Mouse (Mus musculus) MEL (cell line): Measurements from ENCODE around the gene Hist1h1c. TPM values are rescaled to one million over a fixed set of nuclear protein-coding genes. Genes with fewer than 3 reads are reported as not detected.
"Not testable (repeated sequence)": the region's sequence is repeated elsewhere in the genome, so short reads cannot be mapped to it uniquely, and the experiment has no call there.

ENCODE experiments used
- DNase-seq: peaks from one replicate; pipeline ENCODE4 v3.0.0; 2011; ENCODE audit warnings: low read depth, low spot score
- H3K27ac ChIP-seq: 2 replicates; pipeline ENCODE4 v1.5.1; 2012; ENCODE audit warnings: low read depth, mild to moderate bottlenecking, control low read depth, low read length, moderate library complexity; ENCODE audit not compliant: control insufficient read depth
- H3K27me3 ChIP-seq, 2 experiments: fragments of 150-350 bp in 1 of 2; sonication (generic) in 1 of 2; 2 replicates each; pipeline ENCODE4 v1.6.1; 2012; ENCODE audit warnings: low read length in 2 of 2, mild to moderate bottlenecking in 2 of 2, improper control_type of control experiment in 1 of 2, moderate library complexity in 1 of 2; ENCODE audit not compliant: insufficient read depth in 2 of 2, control insufficient read depth in 1 of 2
- H3K36me3 ChIP-seq, 2 experiments: 2 replicates each; pipeline ENCODE4 v1.6.1; 2012 to 2014; ENCODE audit warnings: low read length in 2 of 2, improper control_type of control experiment in 1 of 2, inconsistent platforms in 1 of 2, mild to moderate bottlenecking in 1 of 2; ENCODE audit not compliant: insufficient read depth in 2 of 2, control insufficient read depth in 1 of 2
- H3K4me1 ChIP-seq, 2 experiments: fragments of 150-350 bp in 1 of 2; sonication (generic) in 1 of 2; 2 replicates each; pipeline ENCODE4 v1.6.1; 2012; ENCODE audit warnings: low read length in 2 of 2, improper control_type of control experiment in 1 of 2, mild to moderate bottlenecking in 1 of 2; ENCODE audit not compliant: insufficient read depth in 2 of 2, control insufficient read depth in 1 of 2
- H3K4me3 ChIP-seq, 2 experiments: fragments of 150-350 bp in 1 of 2; sonication (generic) in 1 of 2; 2 replicates each; pipeline ENCODE4 v1.5.1; 2012; ENCODE audit warnings: low read depth in 2 of 2, low read length in 2 of 2, mild to moderate bottlenecking in 2 of 2, moderate library complexity in 2 of 2, control low read depth in 1 of 2, improper control_type of control experiment in 1 of 2; ENCODE audit not compliant: control insufficient read depth in 1 of 2, insufficient read depth in 1 of 2
- H3K79me2 ChIP-seq: 2 replicates; pipeline ENCODE4 v1.6.1; 2012; ENCODE audit warnings: mild to moderate bottlenecking, low read length, moderate library complexity; ENCODE audit not compliant: control insufficient read depth, poor library complexity, insufficient read depth
- H3K9ac ChIP-seq: 2 replicates; pipeline ENCODE4 v1.6.1; 2012; ENCODE audit warnings: low read depth, mild to moderate bottlenecking, control low read depth, low read length, moderate library complexity; ENCODE audit not compliant: control insufficient read depth, poor library complexity, severe bottlenecking
- H3K9me3 ChIP-seq: fragments of 150-350 bp; sonication (generic); replicated peaks from 2 replicates; pipeline ENCODE4 v1.6.1; 2012; ENCODE audit warnings: mild to moderate bottlenecking, low read length, improper control_type of control experiment, moderate library complexity; ENCODE audit not compliant: insufficient read depth
- CHD2 ChIP-seq: IDR thresholded peaks from 2 replicates; pipeline ENCODE4 v1.6.1; 2011; ENCODE audit warnings: low read length, improper control_type of control experiment
- CTCF ChIP-seq, 3 experiments: IDR thresholded peaks in 2 of 3; conservative IDR thresholded peaks in 1 of 3; 2 replicates each; pipeline ENCODE4 v1.5.1; 2011 to 2012; ENCODE audit warnings: low read length in 3 of 3, low read depth in 2 of 3, mild to moderate bottlenecking in 2 of 3, improper control_type of control experiment in 1 of 3, inconsistent platforms in 1 of 3, mixed read lengths in 1 of 3, moderate library complexity in 1 of 3; ENCODE audit not compliant: control insufficient read depth in 1 of 3, insufficient read depth in 1 of 3, poor library complexity in 1 of 3, severe bottlenecking in 1 of 3
- GABPA ChIP-seq: IDR thresholded peaks from 2 replicates; pipeline ENCODE4 v1.6.1; 2012; ENCODE audit warnings: low read depth, mild to moderate bottlenecking, inconsistent platforms, low read length, improper control_type of control experiment, moderate library complexity
- GATA1 ChIP-seq: IDR thresholded peaks from 2 replicates; pipeline ENCODE4 v1.6.1; 2011; ENCODE audit warnings: low read depth, low read length, improper control_type of control experiment
- MAFK ChIP-seq: IDR thresholded peaks from 2 replicates; pipeline ENCODE4 v1.6.1; 2011; ENCODE audit warnings: low read depth, mild to moderate bottlenecking, low read length, improper control_type of control experiment, borderline replicate concordance
- MAZ ChIP-seq: IDR thresholded peaks from 2 replicates; pipeline ENCODE4 v1.6.1; 2012; ENCODE audit warnings: low read depth, mild to moderate bottlenecking, inconsistent platforms, low read length, improper control_type of control experiment
- MEF2A ChIP-seq: IDR thresholded peaks from 2 replicates; pipeline ENCODE4 v1.6.1; 2014; ENCODE audit warnings: low read depth, mild to moderate bottlenecking, inconsistent platforms, low read length, improper control_type of control experiment; ENCODE audit not compliant: poor library complexity, insufficient replicate concordance, severe bottlenecking; ENCODE audit errors: extremely low read depth
- MXI1 ChIP-seq: IDR thresholded peaks from 2 replicates; pipeline ENCODE4 v1.6.1; 2011; ENCODE audit warnings: mild to moderate bottlenecking, low read depth, low read length, improper control_type of control experiment
- MYB ChIP-seq: IDR thresholded peaks from 2 replicates; pipeline ENCODE4 v1.6.1; 2011; ENCODE audit warnings: mild to moderate bottlenecking, low read depth, low read length, improper control_type of control experiment
- NELFE ChIP-seq: IDR thresholded peaks from 2 replicates; pipeline ENCODE4 v1.6.1; 2011; ENCODE audit warnings: low read depth, low read length, improper control_type of control experiment
- POLR2A ChIP-seq, 2 experiments: IDR thresholded peaks; 2 replicates each; pipeline ENCODE4 v1.6.1; 2011 to 2012; ENCODE audit warnings: low read length in 2 of 2, mild to moderate bottlenecking in 2 of 2, control low read depth in 1 of 2, improper control_type of control experiment in 1 of 2, low read depth in 1 of 2, moderate library complexity in 1 of 2; ENCODE audit not compliant: control insufficient read depth in 1 of 2, insufficient read depth in 1 of 2, poor library complexity in 1 of 2
- POLR2AphosphoS2 ChIP-seq: IDR thresholded peaks from 2 replicates; pipeline ENCODE4 v1.6.1; 2011; ENCODE audit warnings: low read length, improper control_type of control experiment
- POLR2AphosphoS5 ChIP-seq: IDR thresholded peaks from 2 replicates; pipeline ENCODE4 v1.6.1; 2012; ENCODE audit warnings: low read depth, borderline replicate concordance, mild to moderate bottlenecking, inconsistent platforms, low read length, moderate library complexity, mixed read lengths
- RAD21 ChIP-seq: IDR thresholded peaks from 2 replicates; pipeline ENCODE4 v1.6.1; 2011; ENCODE audit warnings: mild to moderate bottlenecking, low read depth, low read length, improper control_type of control experiment
- RCOR1 ChIP-seq: IDR thresholded peaks from 2 replicates; pipeline ENCODE4 v1.6.1; 2012; ENCODE audit warnings: low read depth, mild to moderate bottlenecking, inconsistent platforms, low read length, improper control_type of control experiment
- SIN3A ChIP-seq: IDR thresholded peaks from 2 replicates; pipeline ENCODE4 v1.6.1; 2012; ENCODE audit warnings: low read length, improper control_type of control experiment, inconsistent platforms
- SMC3 ChIP-seq: IDR thresholded peaks from 2 replicates; pipeline ENCODE4 v1.6.1; 2011; ENCODE audit warnings: low read depth, low read length, improper control_type of control experiment
- TAL1 ChIP-seq: IDR thresholded peaks from 2 replicates; pipeline ENCODE4 v1.6.1; 2012; ENCODE audit warnings: mild to moderate bottlenecking, inconsistent platforms, low read length, moderate library complexity, mixed read lengths
- TBP ChIP-seq: IDR thresholded peaks from 2 replicates; pipeline ENCODE4 v1.8.0; 2011; ENCODE audit warnings: low read depth, low read length, improper control_type of control experiment
- UBTF ChIP-seq: IDR thresholded peaks from 2 replicates; pipeline ENCODE4 v1.6.1; 2012; ENCODE audit warnings: low read depth, mild to moderate bottlenecking, inconsistent platforms, low read length, improper control_type of control experiment, moderate library complexity, borderline replicate concordance; ENCODE audit not compliant: insufficient read depth
- ZC3H11A ChIP-seq: IDR thresholded peaks from 2 replicates; pipeline ENCODE4 v1.6.1; 2012; ENCODE audit warnings: low read depth, mild to moderate bottlenecking, inconsistent platforms, low read length, improper control_type of control experiment
- ZNF384 ChIP-seq: IDR thresholded peaks from 2 replicates; pipeline ENCODE4 v1.6.1; 2012; ENCODE audit warnings: low read depth, mild to moderate bottlenecking, inconsistent platforms, low read length, improper control_type of control experiment
- polyA plus RNA-seq, 2 experiments: library from polyadenylated mRNA; stranded (reverse) in 1 of 2; unstranded in 1 of 2; fragments of >175 nt in 1 of 2; fragments of >200 nt in 1 of 2; gene quantifications; 2 replicates each; pipeline versions ENCODE4 v1.2.1 to v1.2.4; 2012; ENCODE audit warnings: low replicate concordance in 2 of 2, low read depth in 1 of 2; ENCODE audit not compliant: insufficient read length in 2 of 2, insufficient read depth in 1 of 2, missing spikeins in 1 of 2
- total RNA-seq: library from RNA; depleted of rRNA; stranded (reverse); fragments of 300-350 nt; gene quantifications from 2 replicates; pipeline ENCODE4 v1.2.3, GENCODE M21; 2012

The Hist1h1c gene
- total and polyA plus RNA-seq, 3 experiments: 3.8 to 348 TPM; not detected in 1

DNA sequence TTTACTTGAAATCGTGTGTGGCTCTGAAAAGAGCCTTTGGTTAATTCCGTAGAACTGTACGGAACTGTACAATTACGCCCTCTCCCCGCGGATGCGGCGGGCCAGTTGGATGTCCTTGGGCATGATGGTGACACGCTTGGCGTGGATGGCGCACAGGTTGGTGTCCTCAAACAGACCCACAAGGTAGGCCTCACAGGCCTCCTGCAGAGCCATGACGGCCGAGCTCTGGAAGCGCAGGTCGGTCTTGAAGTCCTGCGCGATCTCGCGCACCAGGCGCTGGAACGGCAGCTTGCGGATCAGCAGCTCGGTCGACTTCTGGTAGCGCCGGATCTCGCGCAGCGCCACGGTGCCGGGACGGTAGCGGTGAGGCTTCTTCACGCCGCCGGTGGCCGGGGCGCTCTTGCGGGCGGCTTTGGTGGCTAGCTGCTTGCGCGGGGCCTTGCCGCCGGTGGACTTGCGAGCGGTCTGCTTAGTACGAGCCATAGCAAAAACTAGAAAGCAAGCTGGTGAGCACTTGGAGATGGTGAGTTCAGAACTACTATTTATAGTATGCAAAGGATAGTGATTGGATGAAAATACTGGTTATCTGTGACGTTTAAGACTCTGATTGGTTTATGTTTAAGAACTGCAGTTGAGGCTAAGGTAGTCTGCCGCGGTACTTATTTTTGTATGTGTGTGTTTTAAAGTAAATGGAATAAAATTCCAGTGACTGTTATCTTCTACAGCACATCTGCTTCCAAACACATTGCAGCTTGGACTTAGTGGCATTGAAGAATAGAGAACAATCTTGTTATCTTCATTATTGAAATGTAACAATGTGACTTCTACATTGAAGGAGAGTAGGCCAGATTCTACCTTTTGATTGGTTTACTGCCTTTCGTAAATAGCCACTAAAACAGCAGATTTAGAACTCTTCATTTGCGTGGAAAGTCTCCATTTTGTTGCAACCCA, 23.5 kb downstream of the Hist1h1c start, which contains the start of gene Hist1h3a:
Gene Hist1h3a (minus strand): TSS at position 516 of the 951 bp plus-strand sequence.
- peaks cover 0 to 13% of the 10 kb centered on the region in 2 experiments; a peak in 1 of 4 replicates for H3K4me1 ChIP-seq
- not testable (repeated sequence) for H3K27me3 ChIP-seq, H3K9me3 ChIP-seq
- H3K27ac ChIP-seq: peak within 1 kb of the TSS; percentile 98
- H3K9ac ChIP-seq: peak within 1 kb of the TSS; percentile 72
- peak within 1 kb of the TSS; percentile 4 to 33 for H3K4me3 ChIP-seq
- TF ChIP-seq POLR2AphosphoS5: peak; percentile 96; the same call in 1 of the 2 replicates
- 0 out of 2 replicates have a peak, but pooled peaks have one; percentile 48 for TF ChIP-seq UBTF
- peak; percentile 98 for TF ChIP-seq POLR2A (IDR thresholded peaks at IDR 0.05; ENCODE audit: control insufficient read depth in 1 of 2, insufficient read depth in 1 of 2, low read depth in 1 of 2, low read length in 2 of 2, poor library complexity in 1 of 2)
- peak; percentile 99 for TF ChIP-seq TBP
- peak; percentile 57 for TF ChIP-seq TAL1
- TF ChIP-seq, all 39 proteins: peak for 5; not testable (repeated sequence) for 34
- peak; percentile 95 for DNase-seq
- H3K36me3 ChIP-seq: peaks cover 0 to 36% of the 10 kb centered on the region in 2 experiments; a peak in 2 of 4 replicates
- H3K79me2 ChIP-seq: not testable (repeated sequence)

DNA sequence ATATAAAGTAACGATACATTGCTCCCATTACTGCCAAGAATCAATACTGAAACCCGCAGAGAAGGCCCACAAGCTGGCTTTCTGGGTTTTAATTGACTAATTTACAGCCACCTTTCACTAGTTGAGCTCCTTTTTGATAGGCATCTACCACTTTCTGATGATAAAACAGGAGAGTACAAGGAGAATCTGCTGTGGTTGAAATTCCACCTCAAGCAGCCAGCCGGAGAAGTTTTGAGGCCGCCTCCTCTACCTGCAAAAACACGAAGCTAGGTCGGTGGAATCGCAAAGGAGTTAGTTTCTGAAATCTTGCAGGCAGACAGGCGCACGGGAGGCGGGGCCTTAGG, 24.6 kb downstream of the Hist1h1c start:
- Histone ChIP-seq H3K9ac (peak overlapping the region; percentile 72), H3K36me3 (peaks cover 0 to 35% of the 10 kb centered on the region in 2 experiments; a peak in 2 of 4 replicates), H3K4me3 (peak overlapping the region; percentile 4 to 33), H3K4me1 (peaks cover 2 to 13% of the 10 kb centered on the region in 2 experiments; a peak in 3 of 4 replicates), H3K79me2 (no peaks in the 10 kb centered on the region; the same call in 1 of the 2 replicates), H3K27ac (peak overlapping the region; percentile 98), H3K9me3 (no peaks in the 10 kb centered on the region), H3K27me3 (no peaks in the 10 kb centered on the region)
- TF ChIP-seq POLR2AphosphoS2 (no peak), GABPA (no peak), RCOR1 (no peak), GATA1 (no peak), TBP (no peak), MAFK (no peak), MAZ (no peak), ZNF384 (no peak), RAD21 (no peak), CTCF (IDR thresholded peaks at IDR 0.05 in 2 of 3, conservative IDR thresholded peaks at IDR 0.05 in 1 of 3; ENCODE audit: control insufficient read depth in 1 of 3, insufficient read depth in 1 of 3, low read depth in 2 of 3, low read length in 3 of 3, poor library complexity in 1 of 3, severe bottlenecking in 1 of 3) (no peak), NELFE (no peak), SIN3A (no peak), MEF2A (no peak), ZC3H11A (no peak), CHD2 (no peak), MXI1 (no peak), POLR2A (IDR thresholded peaks at IDR 0.05; ENCODE audit: control insufficient read depth in 1 of 2, insufficient read depth in 1 of 2, low read depth in 1 of 2, low read length in 2 of 2, poor library complexity in 1 of 2) (no peak), SMC3 (no peak), MYB (no peak)
- DNase-seq: no peak
